Mouse (Mus musculus): Measurements from ENCODE around the gene Lsm10. TPM values are rescaled to one million over a fixed set of nuclear protein-coding genes. Genes with fewer than 3 reads are reported as not detected.

Lsm10 gene
- polyA plus RNA-seq, 2 experiments, result 20.3 to 25.9 TPM

- peaks cover 7% of the 10 kb centered on the region for H3K36me3 ChIP-seq (replicated peaks; ENCODE audit: control insufficient read depth, insufficient read depth, low read depth)
- DNase-seq (ENCODE audit: low read depth in 3 of 3, low spot score in 3 of 3), result no peak
- no peak overlapping the region for H3K9ac ChIP-seq (replicated peaks)
- H3K27me3 ChIP-seq (ENCODE audit: control insufficient read depth, insufficient read depth, low read length), result no peaks in the 10 kb centered on the region
- no peak overlapping the region for H3K27ac ChIP-seq
- no peak overlapping the region for H3K4me2 ChIP-seq (ENCODE audit: low read depth)
- H3K4me3 ChIP-seq (ENCODE audit: insufficient read depth in 1 of 2, low read depth in 2 of 2, low read length in 2 of 2), result no peak overlapping the region
- H3K9me3 ChIP-seq (ENCODE audit: control insufficient read depth, low read length), result no peaks in the 10 kb centered on the region
- H3K4me1 ChIP-seq (replicated peaks; ENCODE audit: control insufficient read depth in 2 of 2, insufficient read depth in 2 of 2, low read length in 1 of 2), result peaks cover 0 to 7% of the 10 kb centered on the region in 2 experiments; a peak in 2 of 4 replicates
- 71% methylated on average over 6 of the region's 6 CpGs for WGBS (ENCODE audit: insufficient replicate concordance)
- TF ChIP-seq CTCF (IDR thresholded peaks at IDR 0.05; ENCODE audit: low read depth), result no peak
- no peak for TF ChIP-seq EP300 (IDR thresholded peaks at IDR 0.05; ENCODE audit: low read depth)
- no peak for ATAC-seq (ENCODE audit: insufficient read depth)
These were observed 36.3 kb downstream of the Lsm10 start for GRCm38 (mm10) chr4:126132636-126133264.

DNA sequence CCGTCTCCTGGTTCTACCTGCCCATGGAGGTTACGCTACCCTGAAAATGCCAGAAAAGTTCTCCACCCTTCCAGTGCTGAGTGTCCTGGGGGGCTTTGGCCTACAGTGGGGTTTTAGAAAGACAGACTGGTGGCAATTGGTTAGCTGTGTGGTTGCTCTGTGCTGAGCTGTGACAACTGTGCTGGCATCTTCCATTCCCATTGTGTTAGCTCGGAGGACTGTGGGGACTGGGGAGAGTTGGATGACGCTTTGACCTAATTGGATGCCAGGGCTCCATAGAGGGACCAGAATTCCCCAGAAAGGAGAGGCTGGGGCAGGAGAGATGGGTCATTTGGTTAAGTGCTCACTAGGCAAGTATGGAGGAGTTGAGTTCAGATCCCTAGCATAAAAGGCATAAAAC lies 37.8 kb downstream of the Lsm10 start:
- H3K4me2 ChIP-seq (ENCODE audit: low read depth), result no peak overlapping the region
- no peak overlapping the region for H3K9ac ChIP-seq (replicated peaks)
- no peaks in the 10 kb centered on the region for H3K27me3 ChIP-seq (ENCODE audit: control insufficient read depth, insufficient read depth, low read length)
- no peak overlapping the region for H3K27ac ChIP-seq
- TF ChIP-seq CTCF (IDR thresholded peaks at IDR 0.05; ENCODE audit: low read depth), result no peak
- TF ChIP-seq EP300 (IDR thresholded peaks at IDR 0.05; ENCODE audit: low read depth), result no peak
- ATAC-seq (ENCODE audit: insufficient read depth), result no peak
- H3K36me3 ChIP-seq (replicated peaks; ENCODE audit: control insufficient read depth, insufficient read depth, low read depth), result peaks cover 3% of the 10 kb centered on the region
- H3K9me3 ChIP-seq (ENCODE audit: control insufficient read depth, low read length), result no peaks in the 10 kb centered on the region
- no peak for DNase-seq (ENCODE audit: low read depth in 3 of 3, low spot score in 3 of 3)
- H3K4me1 ChIP-seq (replicated peaks; ENCODE audit: control insufficient read depth in 2 of 2, insufficient read depth in 2 of 2, low read length in 1 of 2), result peaks cover 0 to 7% of the 10 kb centered on the region in 2 experiments; a peak in 2 of 4 replicates
- H3K4me3 ChIP-seq (ENCODE audit: insufficient read depth in 1 of 2, low read depth in 2 of 2, low read length in 2 of 2), result no peak overlapping the region
- 86% methylated on average over 4 of the region's 4 CpGs for WGBS (ENCODE audit: insufficient replicate concordance)

GRCm38 (mm10) chr4:126134639-126135038 lies 38.2 kb downstream of the Lsm10 start:
- no peak overlapping the region for H3K9ac ChIP-seq (replicated peaks)
- no peak overlapping the region for H3K27ac ChIP-seq
- no peak for DNase-seq (ENCODE audit: low read depth in 3 of 3, low spot score in 3 of 3)
- H3K4me2 ChIP-seq (ENCODE audit: low read depth), result no peak overlapping the region
- H3K27me3 ChIP-seq (ENCODE audit: control insufficient read depth, insufficient read depth, low read length), result no peaks in the 10 kb centered on the region
- TF ChIP-seq CTCF (IDR thresholded peaks at IDR 0.05; ENCODE audit: low read depth) (no peak), EP300 (IDR thresholded peaks at IDR 0.05; ENCODE audit: low read depth) (no peak)
- WGBS (ENCODE audit: insufficient replicate concordance), result 74% methylated on average over 4 of the region's 4 CpGs
- peaks cover 0 to 7% of the 10 kb centered on the region in 2 experiments; a peak in 2 of 4 replicates for H3K4me1 ChIP-seq (replicated peaks; ENCODE audit: control insufficient read depth in 2 of 2, insufficient read depth in 2 of 2, low read length in 1 of 2)
- H3K9me3 ChIP-seq (ENCODE audit: control insufficient read depth, low read length), result no peaks in the 10 kb centered on the region
- H3K36me3 ChIP-seq (replicated peaks; ENCODE audit: control insufficient read depth, insufficient read depth, low read depth), result no peaks in the 10 kb centered on the region; the same call in 1 of the 2 replicates
- H3K4me3 ChIP-seq (ENCODE audit: insufficient read depth in 1 of 2, low read depth in 2 of 2, low read length in 2 of 2), result no peak overlapping the region
- no peak for ATAC-seq (ENCODE audit: insufficient read depth)

- TF ChIP-seq EP300 (IDR thresholded peaks at IDR 0.05; ENCODE audit: low read depth) (no peak), CTCF (IDR thresholded peaks at IDR 0.05; ENCODE audit: low read depth) (no peak)
- H3K36me3 ChIP-seq (replicated peaks; ENCODE audit: control insufficient read depth, insufficient read depth, low read depth), result no peaks in the 10 kb centered on the region; the same call in 1 of the 2 replicates
- ATAC-seq (ENCODE audit: insufficient read depth), result no peak
These were observed 41.4 kb downstream of the Lsm10 start for GRCm38 (mm10) chr4:126137773-126138172.

GRCm38 (mm10) chr4:126141021-126141420 lies 44.6 kb downstream of the Lsm10 start:
- H3K9ac ChIP-seq (replicated peaks), result no peak overlapping the region
- H3K27ac ChIP-seq, result no peak overlapping the region
- WGBS (ENCODE audit: insufficient replicate concordance), result 66% methylated on average over 5 of the region's 5 CpGs

More at GRCm38 (mm10) chr4:126137773-126138172, 41.4 kb downstream of the Lsm10 start:
- Histone ChIP-seq H3K9ac (replicated peaks) (no peak overlapping the region), H3K9me3 (ENCODE audit: control insufficient read depth, low read length) (no peaks in the 10 kb centered on the region), H3K27me3 (ENCODE audit: control insufficient read depth, insufficient read depth, low read length) (no peaks in the 10 kb centered on the region), H3K27ac (no peak overlapping the region), H3K4me3 (ENCODE audit: insufficient read depth in 1 of 2, low read depth in 2 of 2, low read length in 2 of 2) (no peak overlapping the region), H3K4me1 (replicated peaks; ENCODE audit: control insufficient read depth in 2 of 2, insufficient read depth in 2 of 2, low read length in 1 of 2) (no peaks in the 10 kb centered on the region), H3K4me2 (ENCODE audit: low read depth) (no peak overlapping the region)
- WGBS (ENCODE audit: insufficient replicate concordance), result 79% methylated on average over 4 of the region's 4 CpGs
- DNase-seq (ENCODE audit: low read depth in 3 of 3, low spot score in 3 of 3), result no peak

More at GRCm38 (mm10) chr4:126141021-126141420, 44.6 kb downstream of the Lsm10 start:
- ATAC-seq (ENCODE audit: insufficient read depth), result no peak
- no peak for TF ChIP-seq EP300 (IDR thresholded peaks at IDR 0.05; ENCODE audit: low read depth)
- TF ChIP-seq CTCF (IDR thresholded peaks at IDR 0.05; ENCODE audit: low read depth), result no peak
- Histone ChIP-seq H3K9me3 (ENCODE audit: control insufficient read depth, low read length) (no peaks in the 10 kb centered on the region), H3K27me3 (ENCODE audit: control insufficient read depth, insufficient read depth, low read length) (no peaks in the 10 kb centered on the region), H3K4me2 (ENCODE audit: low read depth) (no peak overlapping the region), H3K36me3 (replicated peaks; ENCODE audit: control insufficient read depth, insufficient read depth, low read depth) (no peaks in the 10 kb centered on the region; the same call in 1 of the 2 replicates), H3K4me1 (replicated peaks; ENCODE audit: control insufficient read depth in 2 of 2, insufficient read depth in 2 of 2, low read length in 1 of 2) (no peaks in the 10 kb centered on the region), H3K4me3 (ENCODE audit: insufficient read depth in 1 of 2, low read depth in 2 of 2, low read length in 2 of 2) (no peak overlapping the region)
- no peak for DNase-seq (ENCODE audit: low read depth in 3 of 3, low spot score in 3 of 3)
